Mouse (Mus musculus) CH12.LX (cell line): Measurements from ENCODE around the gene Ap1m1. TPM values are rescaled to one million over a fixed set of nuclear protein-coding genes. Genes with fewer than 3 reads are reported as not detected.

ENCODE experiments used
- DNase-seq: peaks from one replicate; pipeline ENCODE4 v3.0.0-alpha.2; 2013; ENCODE audit errors: extremely low read depth
- H3K27ac ChIP-seq: 2 replicates; pipeline ENCODE4 v1.5.1; 2012; ENCODE audit warnings: low read depth, mild to moderate bottlenecking, control low read depth, moderate library complexity; ENCODE audit not compliant: insufficient read depth
- H3K27me3 ChIP-seq: replicated peaks from 2 replicates; pipeline ENCODE3; 2012; ENCODE audit warnings: inconsistent platforms
- H3K36me3 ChIP-seq, 2 experiments: replicated peaks in 1 of 2; 2 replicates each; pipeline versions ENCODE3 to v1.6.1; 2012; ENCODE audit warnings: inconsistent platforms in 1 of 2, low read length in 1 of 2, mild to moderate bottlenecking in 1 of 2, mixed read lengths in 1 of 2, moderate library complexity in 1 of 2; ENCODE audit not compliant: control insufficient read depth in 1 of 2, insufficient read depth in 1 of 2
- H3K4me1 ChIP-seq, 2 experiments: 2 replicates each; pipeline ENCODE4 v1.6.1; 2012; ENCODE audit warnings: inconsistent platforms in 1 of 2, moderate library complexity in 1 of 2; ENCODE audit not compliant: insufficient read depth in 2 of 2, control insufficient read depth in 1 of 2
- H3K4me2 ChIP-seq: 2 replicates; pipeline ENCODE4 v1.6.1; 2012; ENCODE audit warnings: low read depth, mild to moderate bottlenecking, control low read depth; ENCODE audit not compliant: poor library complexity, insufficient read depth, severe bottlenecking
- H3K4me3 ChIP-seq, 3 experiments: fragments of 150-350 bp in 1 of 3; sonication (generic) in 1 of 3; replicated peaks in 1 of 3; 2 replicates each; pipeline versions ENCODE3 to v1.5.1; 2011 to 2012; ENCODE audit warnings: low read depth in 2 of 3, low read length in 2 of 3, mild to moderate bottlenecking in 2 of 3, moderate library complexity in 2 of 3, control low read depth in 1 of 3, improper control_type of control experiment in 1 of 3, inconsistent platforms in 1 of 3, mixed read lengths in 1 of 3; ENCODE audit not compliant: poor library complexity in 1 of 3
- H3K79me2 ChIP-seq: replicated peaks from 2 replicates; pipeline ENCODE4 v1.6.1; 2012; ENCODE audit warnings: mild to moderate bottlenecking, moderate library complexity; ENCODE audit not compliant: control insufficient read depth, poor library complexity, insufficient read depth, severe bottlenecking; ENCODE audit errors: extremely low read depth
- H3K9ac ChIP-seq: 2 replicates; pipeline ENCODE4 v1.6.1; 2012; ENCODE audit warnings: low read depth, mild to moderate bottlenecking, control low read depth, moderate library complexity; ENCODE audit not compliant: insufficient read depth
- H3K9me3 ChIP-seq: replicated peaks from 2 replicates; pipeline ENCODE3; 2012; ENCODE audit warnings: low read length, inconsistent platforms, mixed read lengths
- BHLHE40 ChIP-seq: IDR thresholded peaks from 2 replicates; pipeline ENCODE4 v1.6.1; 2011; ENCODE audit warnings: mild to moderate bottlenecking, low read depth, low read length, improper control_type of control experiment
- CTCF ChIP-seq, 2 experiments: IDR thresholded peaks in 1 of 2; conservative IDR thresholded peaks in 1 of 2; 2 replicates each; pipeline ENCODE4 v1.5.1; 2011 to 2012; ENCODE audit warnings: low read depth in 2 of 2, low read length in 2 of 2, improper control_type of control experiment in 1 of 2, inconsistent platforms in 1 of 2, mild to moderate bottlenecking in 1 of 2, moderate library complexity in 1 of 2
- EP300 ChIP-seq: IDR thresholded peaks from 2 replicates; pipeline ENCODE4 v1.6.1; 2011; ENCODE audit warnings: low read length, improper control_type of control experiment
- JUND ChIP-seq: conservative IDR thresholded peaks from 2 replicates; pipeline ENCODE4 v1.6.1; 2011; ENCODE audit warnings: low read depth, low read length, improper control_type of control experiment
- MAX ChIP-seq: IDR thresholded peaks from 2 replicates; pipeline ENCODE4 v1.6.1; 2011; ENCODE audit warnings: low read length, improper control_type of control experiment
- MYC ChIP-seq: IDR thresholded peaks from 2 replicates; pipeline ENCODE4 v1.6.1; 2011; ENCODE audit warnings: low read depth, mild to moderate bottlenecking, improper control_type of control experiment, low read length
- NELFE ChIP-seq: IDR thresholded peaks from 2 replicates; pipeline ENCODE4 v1.6.1; 2011; ENCODE audit warnings: low read depth, low read length, improper control_type of control experiment
- PAX5 ChIP-seq: IDR thresholded peaks from 2 replicates; pipeline ENCODE4 v1.6.1; 2012; ENCODE audit warnings: low read length, inconsistent platforms, mixed read lengths
- POLR2A ChIP-seq: IDR thresholded peaks from 2 replicates; pipeline ENCODE4 v1.6.1; 2011; ENCODE audit warnings: low read depth, mild to moderate bottlenecking, improper control_type of control experiment, low read length
- SMC3 ChIP-seq: IDR thresholded peaks from 2 replicates; pipeline ENCODE4 v1.6.1; 2011; ENCODE audit warnings: low read depth, low read length, improper control_type of control experiment
- ZC3H11A ChIP-seq: IDR thresholded peaks from 2 replicates; pipeline ENCODE4 v1.6.1; 2012; ENCODE audit warnings: low read depth, mild to moderate bottlenecking, inconsistent platforms, low read length, improper control_type of control experiment
- ZKSCAN1 ChIP-seq: IDR thresholded peaks from 2 replicates; pipeline ENCODE4 v1.6.1; 2012; ENCODE audit warnings: low read depth, inconsistent platforms, low read length, improper control_type of control experiment, borderline replicate concordance
- ZMIZ1 ChIP-seq: IDR thresholded peaks from 2 replicates; pipeline ENCODE4 v1.6.1; 2012; ENCODE audit warnings: low read depth, mild to moderate bottlenecking, inconsistent platforms, low read length, improper control_type of control experiment
- dilution Hi-C: fragments of 300-500 bp; cut with MboI; formaldehyde crosslinking; loops from 2 replicates; pipeline ENCODE4 v1.14.3; 2020; ENCODE audit warnings: low sequenced_read_pairs; ENCODE audit not compliant: extremely low pct_unique_long_range_greater_than_20kb, extremely low pct_ligation_motif_present
- in situ Hi-C: fragments of 300-500 bp; cut with MboI; formaldehyde crosslinking; loops from 3 replicates; pipeline ENCODE4 v1.14.3; 2019; ENCODE audit warnings: low sequenced_read_pairs, low pct_ligation_motif_present, low pct_unique_long_range_greater_than_20kb, mixed read lengths
- polyA plus RNA-seq: library from polyadenylated mRNA; unstranded; fragments of >175 nt; gene quantifications from 2 replicates; pipeline ENCODE4 v1.2.1, GENCODE M21; 2012; ENCODE audit warnings: low read depth; ENCODE audit not compliant: insufficient read length
- total RNA-seq, 2 experiments: library from RNA; depleted of rRNA; stranded (reverse); fragments of 300-350 nt in 1 of 2; fragments of >200 nt in 1 of 2; gene quantifications; 2 replicates each; pipeline ENCODE4 v1.2.3; 2012 to 2014

Gene Ap1m1
- total and polyA plus RNA-seq, 3 experiments: 20.1 to 86.1 (median 30.3) TPM

- peak; percentile 40; the same call in 1 of the 2 replicates for TF ChIP-seq BHLHE40
- no peak for TF ChIP-seq NELFE
- no peak for TF ChIP-seq PAX5
- TF ChIP-seq POLR2A: no peak
- peak; percentile 84 for TF ChIP-seq EP300
- no peak for TF ChIP-seq ZMIZ1
- TF ChIP-seq ZKSCAN1: no peak
- no peak for TF ChIP-seq JUND
- no peak for TF ChIP-seq MAX
- TF ChIP-seq, all 38 proteins: peak for 16
Observed at GRCm38 (mm10) chr8:72273807-72274206, 34.0 kb downstream of the Ap1m1 start (continued).

GRCm38 (mm10) chr8:72277244-72277643 lies 37.4 kb downstream of the Ap1m1 start:
- in situ Hi-C loops: no loop called here
- Histone ChIP-seq H3K79me2 (no peaks in the 10 kb centered on the region), H3K4me2 (no peak overlapping the region), H3K27ac (no peak overlapping the region), H3K36me3 (no peaks in the 10 kb centered on the region), H3K9me3 (peaks cover 2% of the 10 kb centered on the region), H3K27me3 (no peaks in the 10 kb centered on the region), H3K4me1 (peaks cover 19 to 80% of the 10 kb centered on the region in 2 experiments), H3K4me3 (no peak overlapping the region), H3K9ac (no peak overlapping the region)
- no peak for DNase-seq
- TF ChIP-seq ZKSCAN1 (no peak), CTCF (conservative IDR thresholded peaks at IDR 0.05 in 1 of 2, IDR thresholded peaks at IDR 0.05 in 1 of 2; ENCODE audit: low read depth in 2 of 2, low read length in 2 of 2) (no peak), MYC (no peak), ZC3H11A (no peak)
- dilution Hi-C loops: no loop called here

- dilution Hi-C loops (no loop called here), in situ Hi-C loops (no loop called here)
- DNase-seq: no peak
- no peak overlapping the region for H3K4me2 ChIP-seq
- no peaks in the 10 kb centered on the region for H3K9me3 ChIP-seq
- H3K36me3 ChIP-seq: no peaks in the 10 kb centered on the region
- H3K27ac ChIP-seq: no peak overlapping the region
- no peak overlapping the region for H3K4me3 ChIP-seq
- H3K9ac ChIP-seq: no peak overlapping the region
- H3K4me1 ChIP-seq: peaks cover 8 to 67% of the 10 kb centered on the region in 2 experiments
- TF ChIP-seq SMC3 (no peak), ZMIZ1 (no peak), NELFE (no peak), BHLHE40 (peak; percentile 34), POLR2A (no peak)
- no peaks in the 10 kb centered on the region for H3K79me2 ChIP-seq
- no peaks in the 10 kb centered on the region for H3K27me3 ChIP-seq
Observed at GRCm38 (mm10) chr8:72279151-72279550, 39.3 kb downstream of the Ap1m1 start.
